Mouse (Mus musculus) heart, embryonic 11.5 days (tissue): ENCODE measurements around the gene Pik3r6. TPM values are rescaled to one million over a fixed set of nuclear protein-coding genes. Genes with fewer than 3 reads are reported as not detected.

Experiments used
- ATAC-seq: fragments of 200-750 bp; cut with Nextera tagmentation; replicated peaks from 2 replicates; pipeline ENCODE4 v1.8.0; 2017; ENCODE audit warnings: moderate library complexity; ENCODE audit not compliant: insufficient number of reproducible peaks, low FRiP score, low TSS enrichment
- H3K27ac ChIP-seq: fragments of 300-500 bp; sonication (generic); 2 replicates; pipeline ENCODE4 v1.5.1; 2014; ENCODE audit warnings: mild to moderate bottlenecking, low read depth, low read length
- H3K27me3 ChIP-seq: fragments of 300-500 bp; sonication (generic); 2 replicates; pipeline ENCODE4 v1.6.1; 2014; ENCODE audit warnings: mild to moderate bottlenecking, low read length, mixed read lengths; ENCODE audit not compliant: control insufficient read depth, insufficient read depth
- H3K36me3 ChIP-seq: fragments of 300-500 bp; sonication (generic); 2 replicates; pipeline ENCODE4 v1.6.1; 2014; ENCODE audit warnings: mild to moderate bottlenecking, low read length, moderate library complexity, mixed read lengths; ENCODE audit not compliant: control insufficient read depth, insufficient read depth
- H3K4me1 ChIP-seq: fragments of 300-500 bp; sonication (generic); 2 replicates; pipeline ENCODE4 v1.6.1; 2014; ENCODE audit warnings: low read length; ENCODE audit not compliant: control insufficient read depth, insufficient read depth
- H3K4me2 ChIP-seq: fragments of 300-500 bp; sonication (generic); 2 replicates; pipeline ENCODE4 v1.6.1; 2014; ENCODE audit warnings: mild to moderate bottlenecking, moderate library complexity
- H3K4me3 ChIP-seq: fragments of 300-500 bp; sonication (generic); 2 replicates; pipeline ENCODE4 v1.5.1; 2014; ENCODE audit warnings: low read depth, low read length
- H3K9ac ChIP-seq: fragments of 300-500 bp; sonication (generic); 2 replicates; pipeline ENCODE4 v1.6.1; 2014; ENCODE audit warnings: mild to moderate bottlenecking, low read depth, low read length, moderate library complexity
- H3K9me3 ChIP-seq: fragments of 300-500 bp; sonication (generic); replicated peaks from 2 replicates; pipeline ENCODE4 v1.6.1; 2016; ENCODE audit warnings: low read length; ENCODE audit not compliant: control insufficient read depth
- WGBS: fragments of 180-500 bp; shearing (Covaris S2); extraction: QIAGEN DNeasy Blood & Tissue Kit; methylation state at CpG from one replicate; pipeline ENCODE4 v1.1.7; 2014; ENCODE audit not compliant: insufficient replicate concordance; 5-methylcytosine and 5-hydroxymethylcytosine counted together
- polyA plus RNA-seq: library from polyadenylated mRNA; unstranded; fragments of >200 nt; fragmentation: Nextera tagmentation; extraction: Ambion mirVana; gene quantifications from 2 replicates; pipeline ENCODE4 v1.2.1, GENCODE M21; 2014

Pik3r6 gene
- polyA plus RNA-seq, 1 experiment from 2014 or later, result 2.5 TPM

DNA sequence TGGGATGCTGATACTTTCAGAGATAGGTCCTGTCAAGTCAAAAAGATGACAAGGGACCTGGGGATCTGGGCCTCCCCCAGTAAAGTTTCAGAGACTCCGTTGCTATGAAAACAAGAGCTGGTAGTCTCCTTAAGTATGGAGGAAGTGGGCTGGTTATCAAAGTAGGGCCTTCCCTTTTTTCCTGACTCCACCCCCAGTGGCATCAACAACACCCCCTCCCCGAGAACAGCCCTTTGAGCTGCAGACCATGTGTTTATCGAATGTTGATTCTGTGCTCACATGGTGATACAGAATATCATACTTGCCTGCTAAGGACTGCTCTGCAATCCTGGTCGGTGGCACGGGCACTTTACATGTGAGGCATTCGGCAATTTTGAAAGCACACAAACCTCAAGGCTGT lies 19.6 kb upstream of the Pik3r6 start:
- no peaks in the 10 kb centered on the region for H3K27me3 ChIP-seq
- no peak overlapping the region for H3K27ac ChIP-seq
- H3K36me3 ChIP-seq, result no peaks in the 10 kb centered on the region
- no peaks in the 10 kb centered on the region for H3K4me1 ChIP-seq
- H3K9me3 ChIP-seq, result no peaks in the 10 kb centered on the region
- no peak overlapping the region for H3K4me3 ChIP-seq
- WGBS, result 63% methylated on average over 6 of the region's 6 CpGs
- H3K9ac ChIP-seq, result no peak overlapping the region
- H3K4me2 ChIP-seq, result no peak overlapping the region
- no peak for ATAC-seq

DNA sequence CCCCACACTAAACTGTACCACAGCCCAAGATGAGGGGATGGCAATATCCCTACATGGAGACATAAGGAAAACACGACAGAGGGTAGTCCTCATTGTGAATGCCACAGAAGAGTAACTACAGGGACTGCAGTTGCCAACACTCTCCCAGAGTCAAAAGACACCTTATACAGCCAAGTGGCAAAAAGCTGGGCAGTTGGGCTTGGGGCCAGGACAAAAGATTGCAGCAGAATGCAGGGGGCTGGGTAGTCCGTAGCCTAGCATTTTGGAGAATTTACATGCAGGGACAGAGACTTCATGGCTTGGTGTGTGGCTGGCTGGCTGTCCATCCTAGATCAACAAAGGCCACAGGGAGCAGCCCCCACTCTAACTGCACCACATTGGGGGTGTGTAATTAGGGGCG lies 18.4 kb upstream of the Pik3r6 start:
- no peak overlapping the region for H3K4me3 ChIP-seq
- H3K4me1 ChIP-seq, result no peaks in the 10 kb centered on the region
- no peaks in the 10 kb centered on the region for H3K27me3 ChIP-seq
- no peak overlapping the region for H3K4me2 ChIP-seq
- no peak overlapping the region for H3K9ac ChIP-seq
- H3K36me3 ChIP-seq, result no peaks in the 10 kb centered on the region
- WGBS, result 65% methylated on average over 3 of the region's 3 CpGs
- no peak for ATAC-seq
- H3K9me3 ChIP-seq, result no peaks in the 10 kb centered on the region
- H3K27ac ChIP-seq, result no peak overlapping the region

DNA sequence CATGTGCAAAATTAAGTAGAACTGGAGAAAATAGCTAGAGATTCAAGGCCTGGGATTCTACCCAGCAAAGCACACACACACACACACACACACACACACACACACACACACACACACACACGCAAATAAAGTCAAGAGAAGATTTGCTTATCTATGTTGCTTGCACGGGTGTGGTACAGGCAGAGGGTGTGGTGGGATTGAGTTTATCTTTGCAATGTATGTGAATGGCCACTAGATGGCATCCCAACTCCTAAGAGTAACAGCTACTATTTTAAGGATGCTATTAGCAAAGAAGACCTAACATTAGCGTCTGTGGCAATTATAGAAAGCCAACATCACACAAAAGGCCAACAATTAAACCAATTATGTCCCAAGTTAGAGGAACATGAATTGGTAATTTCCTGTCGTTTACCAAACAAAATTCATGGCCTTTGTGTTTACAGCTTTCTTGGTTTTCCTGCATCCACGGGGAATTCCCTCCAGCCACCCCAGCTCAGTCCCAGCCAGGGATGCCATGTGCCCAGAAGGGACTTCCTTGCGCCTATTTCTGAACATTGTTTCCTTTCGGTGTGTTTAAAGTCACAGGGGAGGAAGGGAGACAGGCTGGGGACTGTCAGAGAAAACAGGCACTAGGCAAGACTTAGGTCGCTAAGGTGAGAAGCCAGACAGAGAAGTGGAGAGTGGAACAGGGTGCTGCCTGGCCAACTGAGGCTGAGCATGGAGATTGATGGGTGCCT lies 17.4 kb upstream of the Pik3r6 start:
- H3K27ac ChIP-seq, result no peak overlapping the region
- H3K9me3 ChIP-seq, result no peaks in the 10 kb centered on the region
- no peaks in the 10 kb centered on the region for H3K36me3 ChIP-seq
- 38% methylated on average over 8 of the region's 8 CpGs for WGBS
- no peak for ATAC-seq
- H3K4me3 ChIP-seq, result no peak overlapping the region
- no peaks in the 10 kb centered on the region for H3K4me1 ChIP-seq
- no peaks in the 10 kb centered on the region for H3K27me3 ChIP-seq
- no peak overlapping the region for H3K9ac ChIP-seq
- no peak overlapping the region for H3K4me2 ChIP-seq

DNA sequence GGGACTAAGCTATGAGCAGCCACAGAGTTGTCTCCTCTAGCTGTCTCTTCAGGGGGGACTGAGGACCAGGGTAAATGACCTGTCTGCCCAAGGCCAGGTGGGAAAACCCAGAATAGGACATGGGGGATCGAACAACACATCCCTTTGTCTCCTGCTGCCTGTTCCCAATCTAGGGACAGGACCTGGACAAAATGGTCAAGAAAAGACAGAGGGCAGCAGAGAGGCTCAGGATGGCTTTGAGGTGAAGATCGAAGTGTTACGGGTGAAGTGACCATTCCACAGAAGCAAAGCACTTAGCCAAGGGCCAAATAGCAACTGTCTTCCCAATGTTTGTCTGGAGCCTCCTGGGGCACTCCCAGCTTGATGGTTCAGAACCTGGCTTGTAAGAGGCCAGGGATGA lies 16.7 kb upstream of the Pik3r6 start:
- H3K9ac ChIP-seq, result no peak overlapping the region
- no peaks in the 10 kb centered on the region for H3K9me3 ChIP-seq
- H3K4me2 ChIP-seq, result no peak overlapping the region
- H3K36me3 ChIP-seq, result no peaks in the 10 kb centered on the region
- WGBS, result 80% methylated on average over 3 of the region's 3 CpGs
- no peaks in the 10 kb centered on the region for H3K4me1 ChIP-seq
- H3K27ac ChIP-seq, result no peak overlapping the region
- H3K27me3 ChIP-seq, result no peaks in the 10 kb centered on the region
- ATAC-seq, result no peak
- no peak overlapping the region for H3K4me3 ChIP-seq

DNA sequence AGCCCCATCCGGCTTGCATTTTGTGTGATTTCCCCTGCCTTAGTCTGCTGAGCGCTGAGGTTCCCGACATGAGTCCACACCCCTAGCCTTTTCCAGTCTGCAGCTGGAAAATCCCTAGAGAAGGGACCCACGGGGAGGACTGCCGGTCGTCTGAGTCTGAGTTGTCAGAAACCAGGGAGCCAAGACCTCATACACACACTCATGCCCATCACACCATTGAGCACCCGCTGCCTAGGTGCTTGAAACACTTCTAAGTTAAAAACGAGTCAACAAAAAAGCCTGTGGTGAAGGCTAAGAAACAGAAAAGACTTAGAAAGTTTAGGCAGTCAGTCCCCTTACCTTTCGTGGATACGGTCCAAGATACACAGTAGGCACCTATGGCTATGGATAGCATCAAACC lies 15.1 kb upstream of the Pik3r6 start:
- H3K27me3 ChIP-seq, result peaks cover 4% of the 10 kb centered on the region; the same call in 1 of the 2 replicates
- no peak for ATAC-seq
- no peak overlapping the region for H3K27ac ChIP-seq
- H3K4me3 ChIP-seq, result no peak overlapping the region
- WGBS, result 78% methylated on average over 10 of the region's 10 CpGs
- H3K9me3 ChIP-seq, result no peaks in the 10 kb centered on the region
- H3K4me1 ChIP-seq, result no peaks in the 10 kb centered on the region
- no peak overlapping the region for H3K9ac ChIP-seq
- no peaks in the 10 kb centered on the region for H3K36me3 ChIP-seq
- no peak overlapping the region for H3K4me2 ChIP-seq

DNA sequence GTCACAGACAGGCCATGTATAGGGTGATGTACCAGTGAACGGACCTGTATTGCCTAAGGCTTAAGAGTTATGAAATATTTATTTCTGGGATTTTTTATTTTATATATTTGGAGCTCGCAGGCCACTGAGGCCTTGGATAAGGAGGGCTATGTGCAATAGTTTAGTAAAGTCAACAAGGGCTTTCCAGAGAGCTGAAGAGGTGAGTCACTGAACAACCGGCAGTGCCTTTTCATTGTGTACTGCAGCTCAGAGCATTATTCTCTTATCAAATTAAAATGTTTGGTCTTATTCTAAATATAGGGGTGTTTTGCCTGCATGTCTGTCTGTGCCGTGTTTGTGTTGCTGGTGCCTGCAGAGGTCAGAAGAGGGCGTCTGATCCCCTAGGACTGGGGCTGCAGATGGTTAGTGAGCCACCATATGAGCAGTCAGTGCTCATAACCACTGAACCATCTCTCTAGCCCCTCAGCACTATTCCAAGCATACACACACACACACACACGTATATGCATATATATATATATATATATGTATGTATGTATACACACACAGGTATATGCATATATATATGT lies 14.5 kb upstream of the Pik3r6 start:
- H3K9me3 ChIP-seq, result no peaks in the 10 kb centered on the region
- no peaks in the 10 kb centered on the region for H3K36me3 ChIP-seq
- H3K4me2 ChIP-seq, result no peak overlapping the region
- no peaks in the 10 kb centered on the region for H3K4me1 ChIP-seq
- no peak overlapping the region for H3K9ac ChIP-seq
- H3K4me3 ChIP-seq, result no peak overlapping the region
- peaks cover 4% of the 10 kb centered on the region; the same call in 1 of the 2 replicates for H3K27me3 ChIP-seq
- WGBS, result 66% methylated on average over 6 of the region's 6 CpGs
- H3K27ac ChIP-seq, result no peak overlapping the region
- no peak for ATAC-seq

DNA sequence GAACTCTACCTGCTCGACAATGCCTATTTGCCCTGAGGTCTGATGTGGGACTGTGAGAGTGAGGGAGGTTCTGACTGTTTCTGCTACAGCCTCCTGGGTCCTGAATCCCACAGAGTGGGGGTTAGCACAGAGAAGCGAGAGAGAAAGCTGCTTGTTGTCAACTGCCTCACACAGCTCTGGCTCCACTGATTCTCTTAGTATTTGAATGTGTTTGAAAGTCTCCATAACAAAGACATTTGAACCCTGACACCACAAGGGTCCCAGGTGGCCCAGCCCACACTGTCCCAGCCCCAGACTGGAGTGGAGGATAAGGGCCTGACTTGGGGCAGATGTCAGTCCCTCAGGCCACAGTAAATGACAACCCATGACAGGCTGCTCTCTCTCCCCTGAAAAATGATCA lies 13.6 kb upstream of the Pik3r6 start:
- H3K9me3 ChIP-seq, result no peaks in the 10 kb centered on the region
- 35% methylated on average over 2 of the region's 2 CpGs for WGBS
- no peaks in the 10 kb centered on the region for H3K36me3 ChIP-seq
- ATAC-seq, result no peak
- H3K27me3 ChIP-seq, result peaks cover 4% of the 10 kb centered on the region; the same call in 1 of the 2 replicates
- H3K27ac ChIP-seq, result no peak overlapping the region
- no peak overlapping the region for H3K9ac ChIP-seq
- no peaks in the 10 kb centered on the region for H3K4me1 ChIP-seq
- no peak overlapping the region for H3K4me2 ChIP-seq
- no peak overlapping the region for H3K4me3 ChIP-seq

DNA sequence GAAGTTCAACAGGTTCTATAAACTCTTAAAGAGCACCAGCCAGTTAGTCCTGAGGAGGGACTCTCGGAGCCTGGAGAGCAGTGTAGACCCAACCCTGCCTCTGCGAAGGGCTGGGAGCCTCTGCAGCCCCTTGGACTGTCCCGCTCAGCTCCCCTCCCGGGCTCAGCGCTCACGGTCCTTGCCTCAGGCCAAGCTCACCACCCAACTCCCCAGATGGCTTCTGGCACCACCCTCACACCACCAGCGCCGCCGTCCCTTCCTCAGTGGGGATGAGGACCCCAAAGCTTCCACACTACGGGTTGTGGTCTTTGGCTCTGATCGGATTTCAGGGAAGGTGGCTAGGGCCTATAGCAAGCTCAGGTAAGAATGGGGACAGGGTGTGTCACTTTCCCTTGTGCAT lies 10.2 kb upstream of the Pik3r6 start:
- H3K4me3 ChIP-seq, result no peak overlapping the region
- H3K9ac ChIP-seq, result no peak overlapping the region
- H3K27ac ChIP-seq, result no peak overlapping the region
- no peaks in the 10 kb centered on the region for H3K9me3 ChIP-seq
- peaks cover 4% of the 10 kb centered on the region; the same call in 1 of the 2 replicates for H3K27me3 ChIP-seq
- H3K4me1 ChIP-seq, result peaks cover 5% of the 10 kb centered on the region; the same call in 1 of the 2 replicates
- no peak for ATAC-seq
- H3K4me2 ChIP-seq, result no peak overlapping the region
- H3K36me3 ChIP-seq, result no peaks in the 10 kb centered on the region
- 83% methylated on average over 11 of the region's 11 CpGs for WGBS

DNA sequence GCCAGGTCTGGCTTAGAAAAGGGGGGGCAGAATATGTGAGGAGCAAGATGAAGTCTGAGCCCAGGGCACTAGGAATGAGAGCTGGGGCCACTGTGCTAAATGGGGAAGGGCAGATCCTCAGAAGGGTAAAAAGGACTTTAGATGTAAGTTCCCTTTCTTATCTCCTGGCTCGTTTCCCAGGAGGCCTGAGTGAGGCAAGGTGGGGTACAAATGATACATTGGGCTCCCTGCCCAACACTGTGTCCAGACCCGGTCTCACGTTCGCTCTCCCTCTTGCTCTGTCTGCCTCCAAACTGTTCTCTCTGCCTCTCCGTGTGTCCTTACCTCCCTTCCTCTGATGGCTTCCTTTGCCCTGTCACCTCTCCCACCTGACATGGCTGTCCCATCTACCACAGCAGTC lies 9.1 kb upstream of the Pik3r6 start:
- H3K4me2 ChIP-seq, result no peak overlapping the region
- no peak for ATAC-seq
- 65% methylated on average over 5 of the region's 5 CpGs for WGBS
- H3K4me3 ChIP-seq, result no peak overlapping the region
- H3K9me3 ChIP-seq, result no peaks in the 10 kb centered on the region
- H3K27me3 ChIP-seq, result peaks cover 4% of the 10 kb centered on the region; the same call in 1 of the 2 replicates
- no peak overlapping the region for H3K9ac ChIP-seq
- H3K27ac ChIP-seq, result no peak overlapping the region
- H3K36me3 ChIP-seq, result no peaks in the 10 kb centered on the region
- peaks cover 5% of the 10 kb centered on the region; the same call in 1 of the 2 replicates for H3K4me1 ChIP-seq
